Mouse (Mus musculus): ENCODE measurements around the gene Cntnap5b.

DNA sequence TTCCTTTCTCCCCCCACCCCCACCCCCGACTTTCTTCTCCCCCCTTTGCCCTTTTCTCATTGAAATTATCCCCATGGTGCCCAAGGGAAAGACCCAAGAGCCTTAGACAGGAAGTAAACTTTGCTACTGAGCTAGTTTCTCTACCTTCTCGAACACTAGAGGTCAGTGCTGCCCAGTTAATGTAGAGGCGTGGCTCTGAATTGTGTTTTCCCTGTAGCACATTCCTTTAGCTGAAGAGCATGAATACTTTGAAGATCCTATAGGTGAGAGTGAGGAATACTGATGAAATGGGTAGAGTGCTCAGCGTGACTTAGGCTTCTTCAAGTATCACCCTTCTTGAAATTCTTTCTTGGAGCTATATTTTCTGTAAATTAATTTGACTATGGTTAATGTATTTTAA is 1.6 kb downstream of the Cntnap5b start:
- TF ChIP-seq CTCF (IDR thresholded peaks at IDR 0.05; ENCODE audit: insufficient read depth, low read depth, low read length) (no peak), POLR2A (IDR thresholded peaks at IDR 0.05; ENCODE audit: insufficient read depth, low read depth, low read length) (no peak)
